ENCODE assay signal across 23 mouse cellular contexts in genomic region chr4:99792365-99792764, GRCm38 (mm10). TPM values are rescaled to one million over a fixed set of nuclear protein-coding genes. Genes with fewer than 3 reads are reported as not detected.
DNase-seq lines count a peak whose midpoint lies in the region; ATAC-seq and TF ChIP-seq lines count a peak whose summit lies in the region.
"Had no signal": no experiment of that assay in that cellular context is flagged by ENCODE, and none has a peak within 500 bp of the region (broad histone marks: within the 10 kb centered on the region; RNA-seq: fewer than 3 reads in every experiment).

No protein-coding gene starts in this region.

- TF ChIP-seq CTCF in kidney, postnatal 0 days (IDR thresholded peaks at IDR 0.05; ENCODE audit: low read depth): no peak
- TF ChIP-seq CTCF in kidney, adult 2 months (conservative IDR thresholded peaks at IDR 0.05; ENCODE audit: insufficient read depth, insufficient read length, low read depth, low read length): no peak

- no peaks in the 10 kb centered on the region for H3K4me1 ChIP-seq in kidney, postnatal 0 days (replicated peaks; ENCODE audit: insufficient read depth, low read length)
- H3K4me1 ChIP-seq in kidney, embryonic 14.5 days (ENCODE audit: control insufficient read depth, insufficient read depth, low read length): no peaks in the 10 kb centered on the region
- H3K4me1 ChIP-seq in kidney, adult 2 months (ENCODE audit: control insufficient read depth, insufficient read depth, low read length): no peaks in the 10 kb centered on the region
- H3K4me1 ChIP-seq: forebrain, embryonic 10.5 days; hindbrain, embryonic 12.5 days; midbrain, embryonic 13.5 days; neural tube, embryonic 12.5 days had no signal

- H3K27ac ChIP-seq in kidney, postnatal 0 days: no peak overlapping the region
- H3K27ac ChIP-seq in kidney, embryonic 14.5 days (ENCODE audit: low read depth, low read length): no peak overlapping the region
- no peak overlapping the region for H3K27ac ChIP-seq in kidney, adult 2 months (ENCODE audit: insufficient read depth, low read depth, low read length)
- H3K27ac ChIP-seq: forebrain, embryonic 10.5 days; hindbrain, embryonic 12.5 days; layer of hippocampus, adult 2 months; midbrain, embryonic 13.5 days; neural tube, embryonic 12.5 days had no signal

- no peaks in the 10 kb centered on the region for H3K36me3 ChIP-seq in kidney, postnatal 0 days (ENCODE audit: insufficient read depth, low read length)
- no peaks in the 10 kb centered on the region for H3K36me3 ChIP-seq in kidney, embryonic 14.5 days (ENCODE audit: control insufficient read depth, insufficient read depth, low read length)
- H3K36me3 ChIP-seq in kidney, adult 2 months (ENCODE audit: control insufficient read depth, insufficient read depth, low read length): no peaks in the 10 kb centered on the region

- no peaks in the 10 kb centered on the region for H3K27me3 ChIP-seq in kidney, postnatal 0 days (ENCODE audit: insufficient read depth, low read length)
- H3K27me3 ChIP-seq in kidney, embryonic 14.5 days (ENCODE audit: control insufficient read depth, insufficient read depth, low read length): no peaks in the 10 kb centered on the region
- no peaks in the 10 kb centered on the region for H3K27me3 ChIP-seq in kidney, adult 2 months (replicated peaks; ENCODE audit: control insufficient read depth, insufficient read depth, low read length)
- H3K27me3 ChIP-seq: hindbrain, embryonic 12.5 days; midbrain, embryonic 13.5 days; neural tube, embryonic 12.5 days had no signal

- DNase-seq in kidney, postnatal 0 days (ENCODE audit: low spot score): peak; percentile 9
- DNase-seq in 416B (ENCODE audit: low read depth): peak; percentile 55
- DNase-seq in kidney, adult 2 months: no peak
- no peak for DNase-seq in cerebellum, postnatal 4 days (ENCODE audit: low spot score in 2 of 2)
- DNase-seq: adrenal gland, postnatal 25 days; cerebellum, adult 9-10 months; gastrocnemius, postnatal 14 days; heart, adult 11 months; kidney, adult 18-20 months; kidney, postnatal 25 days; lung, adult 18-20 months; lung, postnatal 14 days had no signal

- 89% methylated on average over 6 of the region's 6 CpGs for WGBS in kidney, postnatal 0 days
- WGBS in kidney, embryonic 14.5 days: 86% methylated on average over 6 of the region's 6 CpGs
- WGBS in kidney, adult 2 months: 91% methylated on average over 6 of the region's 6 CpGs

- no peak overlapping the region for H3K4me2 ChIP-seq in kidney, postnatal 0 days (ENCODE audit: low read length)
- H3K4me2 ChIP-seq in kidney, embryonic 14.5 days (replicated peaks; ENCODE audit: low read depth, low read length): no peak overlapping the region
- H3K4me2 ChIP-seq: heart, embryonic 11.5 days; hindbrain, embryonic 12.5 days; midbrain, embryonic 13.5 days; neural tube, embryonic 12.5 days had no signal

- H3K9me3 ChIP-seq in kidney, postnatal 0 days (replicated peaks; ENCODE audit: low read length): no peaks in the 10 kb centered on the region
- H3K9me3 ChIP-seq in kidney, embryonic 14.5 days (ENCODE audit: control insufficient read depth, low read length): no peaks in the 10 kb centered on the region
- H3K9me3 ChIP-seq: forebrain, embryonic 10.5 days; midbrain, embryonic 13.5 days; neural tube, embryonic 12.5 days had no signal

- TF ChIP-seq POLR2A in kidney, adult 2 months (IDR thresholded peaks at IDR 0.05; ENCODE audit: low read depth, low read length): no peak

- H3K4me3 ChIP-seq in kidney, postnatal 0 days (replicated peaks; ENCODE audit: low read depth, low read length): no peak overlapping the region
- H3K4me3 ChIP-seq in kidney, embryonic 14.5 days (ENCODE audit: low read length): no peak overlapping the region
- no peak overlapping the region for H3K4me3 ChIP-seq in kidney, adult 2 months (ENCODE audit: insufficient read depth, low read depth, low read length)
- H3K4me3 ChIP-seq: forebrain, embryonic 10.5 days; hindbrain, embryonic 12.5 days; layer of hippocampus, adult 2 months; midbrain, embryonic 13.5 days; neural tube, embryonic 12.5 days had no signal

- no peak overlapping the region for H3K9ac ChIP-seq in kidney, postnatal 0 days (ENCODE audit: low read depth, low read length)
- no peak overlapping the region for H3K9ac ChIP-seq in kidney, embryonic 14.5 days (ENCODE audit: low read depth, low read length)
- H3K9ac ChIP-seq: hindbrain, embryonic 12.5 days; midbrain, embryonic 13.5 days; neural tube, embryonic 12.5 days had no signal

- ATAC-seq in kidney, postnatal 0 days (replicated peaks; ENCODE audit: low FRiP score, low read depth): no peak
- ATAC-seq in kidney, embryonic 14.5 days (ENCODE audit: low FRiP score, low TSS enrichment): no peak
- peak; percentile 83 for ATAC-seq in common myeloid progenitor, adult 5-6 weeks (replicated peaks; ENCODE audit: low read depth, poor library complexity, severe bottlenecking)
- ATAC-seq in megakaryocyte-erythroid progenitor cell, adult 5-6 weeks (replicated peaks; ENCODE audit: low FRiP score, low TSS enrichment, poor library complexity, severe bottlenecking): 0 out of 2 replicates have a peak, but pooled peaks have one; percentile 30
- ATAC-seq: forebrain, embryonic 16.5 days; midbrain, embryonic 13.5 days had no signal

RNA-seq across cellular contexts. Expression of gene Efcab7, which starts 36.6 kb away (rescaled TPM):
- polyA plus RNA-seq in kidney, postnatal 0 days (2015; fragmentation: Nextera tagmentation; extraction: Ambion mirVana): 21.6 and 23.1 TPM in 2 replicates
- polyA plus RNA-seq in kidney, embryonic 14.5 days (2014; fragmentation: Nextera tagmentation; extraction: Ambion mirVana): 23.7 and 28.6 TPM in 2 replicates
- total RNA-seq in common myeloid progenitor, adult 5-6 weeks (2017): 10.7 and 13.8 TPM in 2 replicates
- 8.0 and 8.8 TPM in 2 replicates for total RNA-seq in megakaryocyte-erythroid progenitor cell, adult 5-6 weeks (2014; fragmentation: Nextera tagmentation)
- total RNA-seq in megakaryocyte-erythroid progenitor cell, adult 5-6 weeks (2017): 0.42 and 3.0 TPM in 2 replicates
- 1.7 and 1.8 TPM in 2 replicates for polyA plus RNA-seq in kidney, adult 2 months (2012; rRNA removed)
- polyA plus RNA-seq: liver, adult 2 months had no signal

Comparison
In these comparisons a context has a peak if more than half of its experiments do, and no peak if none do; other contexts are left out.
1. DNase-seq: peak in kidney, postnatal 0 days (single experiment) and 416B (single experiment); none in kidney, adult 2 months (single experiment) and cerebellum, postnatal 4 days (0 of 2).
2. ATAC-seq: peak in common myeloid progenitor, adult 5-6 weeks (single experiment) and megakaryocyte-erythroid progenitor cell, adult 5-6 weeks (single experiment); none in kidney, postnatal 0 days (single experiment) and kidney, embryonic 14.5 days (single experiment).